Mouse (Mus musculus): Measurements from ENCODE around the gene Plekhm3.
A peak's percentile ranks its signal among the peaks of the same experiment; 100 is the strongest.

Plekhm3 gene

DNA sequence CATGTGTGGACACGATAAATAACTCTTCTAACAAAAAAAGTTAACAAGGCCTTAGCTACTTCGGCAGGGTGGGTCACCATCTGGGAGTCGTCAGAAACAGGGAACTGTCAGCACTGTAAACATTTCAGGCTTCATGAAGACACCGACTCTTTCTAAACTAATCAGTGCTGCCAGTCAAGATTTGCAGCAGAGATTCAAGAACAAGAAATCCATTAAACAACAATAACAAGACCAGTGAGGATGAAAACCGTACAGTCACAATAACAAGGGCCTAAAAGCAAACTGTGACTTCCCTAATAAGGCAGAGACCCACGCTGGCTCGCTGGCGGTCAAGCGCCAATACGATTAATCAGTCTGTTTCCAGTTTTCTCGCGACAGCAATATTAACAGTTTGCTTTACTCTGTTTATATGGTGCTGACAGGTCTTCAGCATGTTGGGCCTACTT, 77.8 kb downstream of the Plekhm3 start:
- peak; percentile 22 for DNase-seq (ENCODE audit: extremely low spot score, low spot score)

DNA sequence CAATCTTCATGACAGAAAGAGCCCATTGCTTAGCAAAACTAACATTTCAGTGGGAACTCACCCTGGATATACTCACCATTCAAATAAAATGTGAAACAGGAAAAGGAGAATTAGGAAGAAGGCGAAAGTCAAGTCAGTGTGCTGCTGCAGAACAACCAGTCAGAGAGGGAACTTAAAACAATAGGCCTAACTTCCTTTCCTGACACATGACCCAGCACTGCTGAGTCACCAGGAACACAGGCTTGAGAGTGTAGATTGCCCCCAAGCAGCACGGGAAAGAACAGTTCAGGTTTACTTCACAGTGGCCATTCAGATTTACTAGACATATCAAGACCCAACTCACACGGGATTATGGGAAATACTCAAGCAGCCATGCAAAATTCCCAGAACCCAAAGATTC, 80.3 kb downstream of the Plekhm3 start:
- no peak for DNase-seq (ENCODE audit: extremely low spot score, low spot score)

- DNase-seq (ENCODE audit: extremely low spot score, low spot score): no peak
Observed at GRCm38 (mm10) chr1:64875712-64876111, 80.9 kb downstream of the Plekhm3 start.

- DNase-seq (ENCODE audit: extremely low spot score, low spot score): no peak
Observed at GRCm38 (mm10) chr1:64875156-64875555, 81.5 kb downstream of the Plekhm3 start.

DNA sequence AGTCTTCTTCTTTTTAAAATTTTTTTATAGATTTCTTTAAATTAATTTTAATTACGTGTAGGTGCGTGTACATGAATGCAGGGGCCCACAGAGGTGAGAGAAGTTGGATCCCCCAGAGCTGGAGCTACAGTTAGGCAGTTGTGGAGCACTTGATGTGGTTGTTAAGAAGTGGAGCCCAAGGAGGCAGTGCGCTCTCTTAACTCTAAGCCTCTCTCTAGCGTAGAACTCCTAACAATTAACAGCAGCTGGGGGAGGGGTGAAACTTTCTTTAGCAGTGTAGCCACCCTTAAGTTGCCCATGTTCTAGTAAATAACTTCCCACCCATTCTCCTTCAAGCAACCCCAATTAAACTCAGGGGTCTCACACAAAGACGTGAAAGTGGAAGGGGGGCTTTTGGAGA, 84.7 kb downstream of the Plekhm3 start:
- no peak for DNase-seq (ENCODE audit: extremely low spot score, low spot score)

DNA sequence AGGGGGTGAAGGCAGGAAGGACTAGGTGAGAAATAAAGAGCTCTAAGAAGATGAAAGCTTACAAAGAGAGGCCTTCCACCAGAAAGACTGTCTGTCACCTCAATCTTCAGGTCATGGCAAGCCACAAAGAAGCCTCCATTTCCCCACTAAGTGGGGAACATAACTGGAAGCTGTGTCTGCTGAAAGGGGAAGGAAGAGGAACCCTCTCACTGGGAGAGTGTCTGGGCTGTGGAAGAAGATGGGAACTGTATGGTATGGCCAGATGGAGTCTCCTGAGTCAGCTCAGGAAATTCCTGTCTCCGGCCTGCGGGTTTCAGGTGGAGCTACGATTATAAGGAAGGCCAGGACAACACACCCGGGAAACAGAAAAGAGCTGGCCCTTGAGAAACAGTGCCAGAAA, 88.9 kb downstream of the Plekhm3 start:
- no peak for DNase-seq (ENCODE audit: extremely low spot score, low spot score)

DNA sequence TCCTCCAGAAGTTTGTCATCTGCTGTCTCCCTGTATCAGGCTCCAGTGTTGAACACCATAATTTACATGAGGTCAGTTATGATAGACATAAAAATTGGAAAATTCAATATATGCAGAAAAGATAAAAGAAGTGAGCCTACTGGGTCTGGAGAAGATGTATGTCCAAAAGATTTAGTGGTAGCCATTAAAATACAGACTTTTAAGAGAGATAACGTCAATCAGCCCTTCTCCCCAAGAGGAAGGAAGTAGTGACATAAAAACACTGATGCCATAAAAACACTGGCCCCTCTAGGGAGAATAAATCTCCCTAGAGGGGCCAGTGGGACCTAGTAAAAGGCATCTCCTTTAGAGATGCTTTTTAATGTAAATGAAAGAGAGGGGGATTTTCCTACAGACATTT, 90.5 kb downstream of the Plekhm3 start:
- no peak for DNase-seq (ENCODE audit: extremely low spot score, low spot score)

- DNase-seq (ENCODE audit: extremely low spot score, low spot score): no peak
Observed at GRCm38 (mm10) chr1:64860235-64860920, 96.2 kb downstream of the Plekhm3 start.

DNA sequence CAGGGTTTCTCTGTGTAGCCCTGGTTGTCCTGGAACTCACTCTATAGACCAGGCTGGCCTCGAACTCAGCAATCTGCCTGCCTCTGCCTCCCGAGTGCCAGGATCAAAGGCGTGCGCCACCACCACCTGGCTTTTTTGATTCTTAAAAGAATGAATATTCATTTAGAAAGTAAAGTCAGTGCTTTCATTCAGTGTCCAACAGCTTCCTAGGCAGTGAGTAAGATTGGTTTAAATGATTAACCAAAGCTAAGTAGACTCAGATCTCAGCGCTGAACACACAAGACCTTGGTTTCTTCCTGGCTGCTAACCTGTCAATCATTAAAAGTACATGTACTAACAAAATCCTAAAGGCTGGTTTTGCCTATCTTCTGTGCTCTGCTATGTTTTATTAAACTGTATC, 96.8 kb downstream of the Plekhm3 start:
- no peak for DNase-seq (ENCODE audit: extremely low spot score, low spot score)

GRCm38 (mm10) chr1:64854835-64855234, 101.8 kb downstream of the Plekhm3 start:
- no peak for DNase-seq (ENCODE audit: extremely low spot score, low spot score)

- peak; percentile 25 for DNase-seq (ENCODE audit: extremely low spot score, low spot score)
Observed at GRCm38 (mm10) chr1:64853738-64854730, 102.6 kb downstream of the Plekhm3 start.

DNA sequence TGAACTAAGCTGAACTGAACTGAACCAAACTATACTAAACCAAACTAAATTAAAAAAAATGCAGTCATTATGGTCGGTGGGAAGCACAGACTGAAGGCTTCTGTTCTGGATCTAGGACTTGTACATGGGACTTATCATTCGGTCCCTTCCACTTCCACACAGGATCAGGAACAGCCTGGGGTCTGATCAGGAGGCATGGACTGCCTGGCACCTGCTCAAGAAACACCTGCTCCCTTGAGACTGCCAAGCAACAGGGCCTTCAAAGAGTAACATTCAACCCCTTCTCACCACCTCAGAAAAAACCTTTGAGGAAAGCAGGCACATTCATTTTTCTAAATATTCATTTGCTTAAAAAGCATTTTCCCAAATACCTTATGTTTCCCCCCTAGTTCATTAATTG, 103.4 kb downstream of the Plekhm3 start:
- no peak for DNase-seq (ENCODE audit: extremely low spot score, low spot score)

- DNase-seq (ENCODE audit: extremely low spot score, low spot score): no peak
Observed at GRCm38 (mm10) chr1:64852272-64852671, 104.4 kb downstream of the Plekhm3 start.

DNA sequence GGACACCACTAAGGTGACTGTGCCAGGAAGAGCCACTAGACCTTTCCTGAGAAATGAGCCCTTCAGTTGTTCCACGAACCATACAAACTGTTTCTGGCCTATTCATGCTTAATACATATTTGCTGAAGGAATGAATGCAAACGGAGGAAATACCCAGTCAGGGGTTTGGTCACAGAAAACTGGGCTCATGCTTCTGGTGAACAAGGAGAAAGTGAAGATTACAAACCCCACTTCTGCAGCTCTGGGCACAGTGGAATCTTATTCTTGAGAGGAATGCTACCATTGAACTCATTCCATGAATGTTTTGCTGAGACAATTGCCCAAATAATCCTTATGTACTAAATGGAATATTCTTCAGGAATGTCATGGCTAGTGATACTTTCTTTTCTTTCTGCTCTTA, 106.3 kb downstream of the Plekhm3 start:
- no peak for DNase-seq (ENCODE audit: extremely low spot score, low spot score)

- DNase-seq (ENCODE audit: extremely low spot score, low spot score): no peak
Observed at GRCm38 (mm10) chr1:64848996-64849395, 107.6 kb downstream of the Plekhm3 start.

GRCm38 (mm10) chr1:64848081-64848480, 108.5 kb downstream of the Plekhm3 start:
- no peak for DNase-seq (ENCODE audit: extremely low spot score, low spot score)

GRCm38 (mm10) chr1:64847565-64847964, 109.1 kb downstream of the Plekhm3 start:
- DNase-seq (ENCODE audit: extremely low spot score, low spot score): no peak

DNA sequence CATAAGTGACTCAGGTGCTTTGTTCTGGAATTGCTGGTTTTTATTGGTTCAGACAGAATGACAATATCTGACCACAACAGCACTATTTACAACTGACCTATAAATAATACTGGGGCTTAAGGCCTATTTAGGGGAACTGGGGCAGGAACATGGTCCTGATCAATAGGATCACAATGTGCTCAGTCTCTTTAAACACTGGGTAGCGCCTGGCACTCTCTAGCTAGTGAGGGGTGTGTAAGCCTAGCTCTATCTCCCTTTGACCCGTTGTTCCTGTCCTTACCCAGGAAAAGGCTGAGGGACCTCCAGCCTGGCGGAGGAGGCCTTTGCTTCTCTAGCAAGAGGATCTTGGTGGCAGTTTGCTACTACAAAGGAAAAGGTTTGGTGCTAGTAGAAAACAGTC, 111.6 kb downstream of the Plekhm3 start:
- DNase-seq (ENCODE audit: extremely low spot score, low spot score): no peak

- no peak for DNase-seq (ENCODE audit: extremely low spot score, low spot score)
Observed at GRCm38 (mm10) chr1:64843900-64844616, 112.6 kb downstream of the Plekhm3 start.

DNA sequence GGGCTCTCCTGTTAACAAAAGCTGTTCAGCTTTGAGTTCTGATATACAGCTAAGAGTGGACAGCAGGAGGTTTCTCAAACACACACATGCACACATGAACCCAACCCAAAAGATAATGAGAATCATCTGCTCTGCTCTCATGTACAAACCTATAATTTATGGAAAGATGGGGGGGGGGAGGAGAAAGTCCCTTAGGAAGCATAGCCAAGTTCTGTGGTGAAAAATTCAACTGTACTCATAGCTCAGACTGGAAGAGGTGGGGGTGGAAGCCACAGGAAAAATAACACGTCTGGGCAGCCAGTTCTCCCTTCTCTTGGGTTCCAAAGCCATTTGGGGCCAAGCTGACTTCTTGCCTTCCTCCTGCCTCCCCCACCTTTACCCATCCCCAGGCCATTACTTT, 115.7 kb downstream of the Plekhm3 start:
- DNase-seq (ENCODE audit: extremely low spot score, low spot score): no peak

DNA sequence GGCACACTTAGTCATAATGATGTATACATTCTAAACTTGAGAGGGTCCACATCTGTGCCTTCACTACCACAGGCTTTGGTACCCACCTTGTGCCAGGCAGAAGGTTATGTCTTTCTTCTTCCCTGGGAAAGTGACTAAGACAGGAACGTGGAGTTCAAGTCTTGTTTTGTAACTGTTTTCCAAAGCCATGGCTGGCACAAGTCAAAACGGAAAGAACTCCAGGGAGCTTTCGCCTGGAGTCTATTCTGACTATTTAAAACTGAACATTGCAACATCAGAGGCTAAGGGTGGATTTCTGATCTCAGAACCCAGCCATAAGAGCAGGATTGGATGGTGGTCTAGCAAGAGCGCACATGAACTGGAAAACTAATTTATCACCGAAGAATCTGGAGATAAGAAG, 120.0 kb downstream of the Plekhm3 start:
- no peak for DNase-seq (ENCODE audit: extremely low spot score, low spot score)

DNA sequence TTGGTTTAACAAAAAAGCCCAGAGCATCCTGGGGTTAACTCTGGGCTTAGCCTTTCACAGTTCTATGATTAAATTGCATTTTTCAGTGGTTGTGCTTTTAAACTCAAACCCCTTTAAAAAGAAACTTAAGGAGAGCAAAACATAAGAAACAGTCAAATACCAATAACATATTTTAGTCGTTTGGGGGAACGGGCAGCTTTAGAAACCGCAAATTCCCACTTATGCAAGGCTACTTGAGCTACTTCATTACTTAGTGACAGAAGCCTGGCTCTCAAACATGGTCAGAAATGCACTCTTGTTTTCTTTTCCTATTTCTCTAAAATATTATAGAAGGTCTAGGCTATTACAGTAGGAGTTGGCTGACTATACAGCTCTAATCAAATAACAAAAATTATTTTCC, 120.5 kb downstream of the Plekhm3 start:
- no peak for DNase-seq (ENCODE audit: extremely low spot score, low spot score)

All from neural tube, embryonic 10.5 days (tissue).